Mouse (Mus musculus) bone marrow macrophage, adult 2 months (primary cell): ENCODE results near the gene Gja10. TPM values are rescaled to one million over a fixed set of nuclear protein-coding genes. Genes with fewer than 3 reads are reported as not detected.
A peak's percentile ranks its signal among the peaks of the same experiment; 100 is the strongest.

Experiments
- H3K27ac ChIP-seq: 2 replicates; pipeline ENCODE4 v1.5.1; 2012; ENCODE audit warnings: low read depth, low read length; ENCODE audit not compliant: insufficient read depth
- H3K4me1 ChIP-seq: 2 replicates; pipeline ENCODE4 v1.6.1; 2012; ENCODE audit warnings: low read length; ENCODE audit not compliant: control insufficient read depth, insufficient read depth
- H3K4me3 ChIP-seq: 2 replicates; pipeline ENCODE4 v1.5.1; 2012; ENCODE audit warnings: mild to moderate bottlenecking, low read length, moderate library complexity; ENCODE audit not compliant: insufficient read depth
- CTCF ChIP-seq: IDR thresholded peaks from 2 replicates; pipeline ENCODE4 v1.5.1; 2012; ENCODE audit warnings: low read depth, mild to moderate bottlenecking, low read length, moderate library complexity
- POLR2A ChIP-seq: IDR thresholded peaks from 2 replicates; pipeline ENCODE4 v1.6.1; 2012; ENCODE audit warnings: mild to moderate bottlenecking, low read depth, low read length, borderline replicate concordance
- polyA plus RNA-seq: library from polyadenylated mRNA; stranded (reverse); fragments of >200 nt; gene quantifications from 2 replicates; pipeline ENCODE4 v1.2.4, GENCODE M21; 2012; ENCODE audit not compliant: missing spikeins, insufficient read depth, insufficient read length

The Gja10 gene
- not detected in 2 replicates for polyA plus RNA-seq

DNA sequence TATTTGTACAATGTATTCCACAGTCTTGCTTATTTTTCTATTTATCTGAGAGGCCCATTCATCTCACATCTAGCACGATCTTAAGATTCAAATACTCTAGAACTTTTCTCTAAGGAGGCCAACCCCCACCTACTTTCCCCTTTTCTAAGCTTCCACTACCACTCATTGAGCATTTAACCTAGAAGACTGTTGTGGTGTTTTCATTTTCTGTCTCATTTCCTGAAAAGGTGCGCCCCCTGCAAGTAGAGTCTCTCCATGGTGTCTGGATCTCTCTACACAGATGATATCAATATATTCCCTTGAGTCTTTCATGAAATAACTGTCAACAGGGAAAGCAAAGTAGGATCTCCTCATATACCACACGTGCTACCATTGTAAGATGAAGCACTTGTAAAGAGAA is at the start of gene Gja10:
Gja10 (minus strand) TSS at position 101 of the 400 bp plus-strand sequence.
- Histone ChIP-seq H3K4me3 (no peak within 1 kb of the TSS), H3K27ac (no peak within 1 kb of the TSS), H3K4me1 (no peaks in the 10 kb centered on the region)
- TF ChIP-seq POLR2A = no peak
- TF ChIP-seq CTCF = no peak

DNA sequence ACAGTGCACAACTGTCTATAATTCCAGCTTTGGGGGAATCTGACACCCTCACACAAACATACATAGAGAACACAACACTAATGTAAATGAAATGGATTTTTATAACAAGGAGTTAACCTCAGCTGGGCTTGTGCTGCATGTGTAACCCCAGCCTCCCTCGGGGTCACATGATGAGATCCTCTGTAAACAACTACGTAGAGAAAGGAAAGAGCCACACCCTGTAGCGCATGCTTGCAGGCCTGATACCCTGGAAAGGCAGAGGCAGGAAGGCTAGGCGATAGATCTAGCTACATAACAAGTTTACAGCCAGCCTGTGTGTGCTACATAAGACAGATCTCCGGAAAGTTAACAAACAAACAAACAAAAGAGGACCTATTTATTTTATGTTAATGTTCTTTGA is 49.1 kb upstream of the Gja10 start:
- Histone ChIP-seq H3K4me1 (0 out of 2 replicates have a peak, but pooled peaks cover 3% of the 10 kb centered on the region), H3K27ac (no peak overlapping the region), H3K4me3 (no peak overlapping the region)
- TF ChIP-seq POLR2A (no peak), CTCF (no peak)

DNA sequence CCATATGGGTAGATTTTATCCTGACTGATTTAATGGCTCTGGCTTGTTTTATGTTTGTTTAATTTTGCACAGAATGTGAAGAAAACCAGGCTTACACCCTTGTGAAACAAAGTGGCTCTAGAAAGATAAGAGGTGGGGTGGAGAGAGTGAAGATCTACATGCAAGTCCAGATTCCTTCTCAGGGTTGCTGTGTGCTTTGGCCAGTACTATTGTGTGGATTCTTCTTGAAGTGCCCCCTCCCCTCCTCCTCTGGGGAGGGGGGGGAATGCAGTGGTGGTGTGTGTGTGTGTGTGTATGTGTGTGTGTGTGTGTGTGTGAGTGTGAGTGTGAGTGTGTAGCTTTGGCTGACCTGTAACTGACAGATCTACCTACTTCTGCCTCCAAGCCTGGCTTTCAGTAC is 19.1 kb upstream of the Gja10 start:
- TF ChIP-seq CTCF (no peak), POLR2A (no peak)
- no peak overlapping the region for H3K27ac ChIP-seq
- H3K4me1 ChIP-seq = peaks cover 17% of the 10 kb centered on the region
- H3K4me3 ChIP-seq = no peak overlapping the region

DNA sequence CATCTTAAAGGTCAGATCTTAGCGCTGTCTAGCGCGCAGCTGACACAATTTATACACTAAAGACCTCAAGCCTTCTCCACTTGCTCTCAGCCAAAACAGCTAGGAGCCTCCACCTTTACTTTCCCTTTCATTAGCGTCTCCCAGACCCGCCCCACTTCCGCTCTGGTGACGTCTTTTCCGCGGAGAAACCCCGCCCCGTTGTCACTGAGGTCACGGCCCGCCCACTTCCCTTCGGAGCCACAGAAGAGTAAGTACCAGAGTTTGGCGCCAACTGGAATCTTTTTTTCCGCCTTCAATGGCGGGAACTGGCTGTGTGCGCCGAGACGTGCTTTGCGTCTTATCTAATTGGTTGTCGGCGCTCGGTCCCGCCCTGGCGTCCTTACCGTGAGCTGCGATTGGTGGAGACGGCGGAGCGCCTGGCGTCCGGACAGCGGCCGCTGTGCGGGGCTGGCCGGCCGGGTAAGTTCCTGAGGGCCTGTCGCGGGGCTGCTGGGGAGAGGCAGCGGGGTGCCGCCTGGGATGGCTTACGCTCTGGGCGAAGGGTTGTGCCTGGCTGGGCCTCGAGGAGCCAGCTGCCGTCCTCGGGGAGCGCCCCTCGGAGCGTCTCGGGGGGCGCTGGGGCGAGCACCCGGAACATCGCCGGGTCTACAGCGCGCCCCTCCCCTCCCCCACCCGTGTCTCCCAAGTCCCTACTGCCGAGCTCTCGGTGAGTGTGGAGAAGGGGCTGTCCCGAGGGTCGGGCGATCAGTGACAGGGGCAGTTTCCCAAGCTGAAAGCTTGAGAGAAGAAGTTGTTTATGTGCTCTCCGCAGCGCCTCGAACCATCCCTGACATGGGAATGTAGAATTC is 12.7 kb upstream of the Gja10 start, which contains the start of gene Casp8ap2:
Casp8ap2 (plus strand) TSS at position 418 of the 848 bp plus-strand sequence.
- Histone ChIP-seq H3K4me3 (peak within 1 kb of the TSS; percentile 89), H3K27ac (peak within 1 kb of the TSS; percentile 62), H3K4me1 (peaks cover 13% of the 10 kb centered on the region)
- TF ChIP-seq CTCF (no peak), POLR2A (no peak)

DNA sequence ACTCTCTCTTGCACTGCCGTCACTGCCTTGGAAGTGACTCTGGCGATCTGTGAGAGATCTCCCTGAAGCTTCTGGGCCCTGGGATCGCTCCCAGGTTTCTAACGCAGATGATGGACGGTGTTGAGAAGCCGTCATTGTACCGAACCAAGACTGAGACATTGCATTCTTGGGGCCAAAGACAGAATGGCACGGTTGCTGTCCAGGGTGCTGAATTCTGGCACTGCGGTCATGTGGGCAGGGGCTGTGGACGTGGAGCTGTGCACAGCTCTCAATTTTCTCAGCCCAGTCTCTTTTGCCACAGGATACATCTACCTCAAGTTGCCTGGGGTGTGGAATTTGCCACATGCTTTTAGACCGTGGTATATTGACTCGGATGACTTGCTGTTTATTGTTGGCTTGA is 1.4 kb downstream of the Gja10 start:
- H3K27ac ChIP-seq = no peak overlapping the region
- H3K4me1 ChIP-seq = no peaks in the 10 kb centered on the region
- no peak overlapping the region for H3K4me3 ChIP-seq
- no peak for TF ChIP-seq CTCF
- no peak for TF ChIP-seq POLR2A

DNA sequence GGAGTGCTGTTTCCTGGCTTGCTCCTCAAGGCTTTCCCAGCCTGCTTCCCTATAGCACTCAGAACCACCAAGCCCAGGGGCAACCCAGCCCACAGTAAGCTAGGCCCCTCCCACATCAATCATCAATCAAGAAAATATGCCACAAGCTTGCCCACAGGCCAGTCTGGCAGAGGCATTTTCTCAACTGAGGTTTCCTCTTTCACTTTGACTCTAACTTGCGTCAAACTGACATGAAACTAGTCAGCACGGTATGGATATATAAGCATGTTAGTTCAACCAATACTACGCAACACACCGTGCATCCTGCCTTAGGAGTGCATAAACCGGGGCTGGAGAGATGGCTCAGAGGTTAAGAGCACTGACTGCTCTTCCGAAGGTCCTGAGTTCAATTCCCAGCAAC is 14.3 kb downstream of the Gja10 start:
- no peak overlapping the region for H3K27ac ChIP-seq
- no peak overlapping the region; the same call in 1 of the 2 replicates for H3K4me3 ChIP-seq
- peaks cover 6% of the 10 kb centered on the region; the same call in 1 of the 2 replicates for H3K4me1 ChIP-seq
- no peak for TF ChIP-seq POLR2A
- TF ChIP-seq CTCF = no peak

DNA sequence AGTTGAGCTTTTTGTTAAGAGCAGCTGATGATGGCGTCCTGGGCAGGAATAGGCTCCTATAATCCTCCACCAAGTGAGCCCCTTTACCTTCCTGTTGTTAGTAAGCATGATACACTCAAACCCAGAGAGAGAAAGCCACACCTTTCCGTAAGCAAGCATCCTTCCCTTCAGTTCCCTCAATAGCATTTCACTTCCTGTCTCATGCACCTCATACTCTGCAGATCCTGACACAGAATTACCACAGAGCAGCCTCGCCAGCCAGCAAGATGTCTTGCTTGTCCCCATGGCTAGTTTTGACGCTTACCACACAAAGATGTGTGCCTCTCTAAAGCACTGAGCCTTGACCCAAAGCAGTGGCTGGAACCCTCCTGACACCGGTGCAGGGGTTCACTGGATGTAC is 15.0 kb downstream of the Gja10 start:
- Histone ChIP-seq H3K4me3 (no peak overlapping the region), H3K27ac (no peak overlapping the region)
- no peak for TF ChIP-seq CTCF
- no peak for TF ChIP-seq POLR2A

DNA sequence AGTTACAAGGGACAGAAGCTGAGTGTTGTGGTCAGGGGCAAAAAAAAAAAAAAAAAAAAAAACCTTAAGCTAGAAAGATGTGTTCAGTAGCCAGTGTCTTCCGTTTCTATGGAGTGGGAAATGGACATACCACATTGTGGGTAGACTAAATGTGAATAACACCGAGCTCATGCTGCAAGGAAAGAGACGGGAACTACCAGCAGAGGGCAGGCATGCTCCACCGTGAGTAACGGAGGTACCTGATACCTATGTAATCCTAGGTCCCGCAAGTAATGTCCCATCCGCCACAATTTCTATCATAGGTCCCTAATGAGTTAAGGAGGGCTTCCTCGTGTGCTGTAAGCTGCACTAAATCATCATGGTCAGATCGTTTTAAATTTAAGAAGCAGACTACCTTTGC is 16.0 kb downstream of the Gja10 start:
- H3K4me1 ChIP-seq = peaks cover 6% of the 10 kb centered on the region; the same call in 1 of the 2 replicates
- TF ChIP-seq POLR2A (no peak), CTCF (peak; percentile 59; the same call in 1 of the 2 replicates)
- H3K27ac ChIP-seq = no peak overlapping the region
- H3K4me3 ChIP-seq = no peak overlapping the region

More for the DNA sequence above, 15.0 kb downstream of the Gja10 start:
- peaks cover 6% of the 10 kb centered on the region; the same call in 1 of the 2 replicates for H3K4me1 ChIP-seq

DNA sequence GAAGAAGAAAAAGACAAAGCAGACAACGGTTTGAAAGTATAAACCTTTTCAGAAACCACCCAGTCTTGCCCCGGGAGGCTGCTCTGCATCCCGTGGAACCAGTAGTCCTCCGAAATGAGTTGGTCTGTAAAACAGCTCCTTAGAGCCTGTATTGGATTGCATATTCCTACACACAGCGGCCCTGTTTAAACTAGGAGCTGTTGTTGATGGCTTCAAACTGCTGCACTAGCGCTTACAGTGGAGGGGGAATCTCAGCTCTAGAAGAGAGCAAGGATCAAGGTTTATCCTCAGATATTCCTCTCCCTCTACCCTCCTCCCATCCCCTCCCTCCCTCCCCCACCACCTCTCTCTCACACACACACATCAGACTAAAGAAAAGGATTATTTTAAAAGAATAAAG is 18.4 kb downstream of the Gja10 start:
- H3K27ac ChIP-seq = no peak overlapping the region
- no peak for TF ChIP-seq POLR2A
- no peak for TF ChIP-seq CTCF
- H3K4me3 ChIP-seq = no peak overlapping the region
- peaks cover 6% of the 10 kb centered on the region; the same call in 1 of the 2 replicates for H3K4me1 ChIP-seq

DNA sequence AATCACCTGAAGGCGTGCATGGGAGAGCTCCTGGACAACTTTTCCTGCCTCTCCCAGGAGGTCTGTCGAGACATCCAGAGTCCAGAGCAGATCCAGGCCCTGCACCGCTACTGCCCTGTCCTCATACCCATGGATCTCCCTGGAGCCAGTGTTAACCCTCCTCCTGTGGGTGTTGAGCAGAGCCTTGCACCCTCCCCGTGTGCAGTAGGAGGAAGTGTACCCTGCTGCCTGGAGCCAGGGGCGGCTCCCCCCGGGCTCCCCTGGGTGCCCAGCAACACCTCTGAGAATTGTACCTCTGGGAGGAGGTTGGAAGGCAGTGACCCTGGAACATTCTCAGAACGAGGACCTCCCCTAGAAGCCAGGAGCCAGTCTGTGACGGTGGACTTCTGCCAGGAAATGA is 22.7 kb downstream of the Gja10 start:
- TF ChIP-seq POLR2A (no peak), CTCF (no peak)
- Histone ChIP-seq H3K4me3 (no peak overlapping the region), H3K27ac (no peak overlapping the region), H3K4me1 (peaks cover 3% of the 10 kb centered on the region)
